Mouse (Mus musculus): ENCODE data around the gene Icosl. TPM values are rescaled to one million over a fixed set of nuclear protein-coding genes. Genes with fewer than 3 reads are reported as not detected.
"Not testable (repeated sequence)": the region's sequence is repeated elsewhere in the genome, so short reads cannot be mapped to it uniquely, and the experiment has no call there.

The Icosl gene
- polyA plus RNA-seq, 1 experiment from 2014 or later = 3.8 TPM

DNA sequence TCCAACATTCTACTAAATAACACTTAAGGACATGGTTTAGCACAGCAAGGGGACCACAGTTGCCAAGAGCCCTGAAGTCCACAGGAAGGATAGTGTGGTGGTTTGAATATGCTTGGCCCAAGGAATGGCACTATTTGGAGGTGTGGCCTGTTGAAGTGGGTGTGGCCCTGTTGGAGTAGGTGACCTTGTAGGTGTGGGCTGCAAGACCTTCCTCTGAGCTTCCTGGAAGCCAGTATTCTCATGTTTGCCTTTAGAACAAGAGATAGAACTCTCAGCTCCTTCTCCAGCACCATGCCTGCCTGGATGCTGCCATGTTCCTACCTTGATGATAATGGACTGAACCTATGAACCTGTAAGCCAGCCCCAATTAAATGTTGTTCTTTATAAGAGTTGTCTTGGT lies 30.8 kb downstream of the Icosl start:
- not testable (repeated sequence) for H3K27me3 ChIP-seq; H3K36me3 ChIP-seq; H3K9ac ChIP-seq; ATAC-seq (ENCODE audit: low FRiP score, low read depth); H3K4me1 ChIP-seq; H3K4me2 ChIP-seq (replicated peaks); H3K9me3 ChIP-seq; H3K4me3 ChIP-seq; H3K27ac ChIP-seq

DNA sequence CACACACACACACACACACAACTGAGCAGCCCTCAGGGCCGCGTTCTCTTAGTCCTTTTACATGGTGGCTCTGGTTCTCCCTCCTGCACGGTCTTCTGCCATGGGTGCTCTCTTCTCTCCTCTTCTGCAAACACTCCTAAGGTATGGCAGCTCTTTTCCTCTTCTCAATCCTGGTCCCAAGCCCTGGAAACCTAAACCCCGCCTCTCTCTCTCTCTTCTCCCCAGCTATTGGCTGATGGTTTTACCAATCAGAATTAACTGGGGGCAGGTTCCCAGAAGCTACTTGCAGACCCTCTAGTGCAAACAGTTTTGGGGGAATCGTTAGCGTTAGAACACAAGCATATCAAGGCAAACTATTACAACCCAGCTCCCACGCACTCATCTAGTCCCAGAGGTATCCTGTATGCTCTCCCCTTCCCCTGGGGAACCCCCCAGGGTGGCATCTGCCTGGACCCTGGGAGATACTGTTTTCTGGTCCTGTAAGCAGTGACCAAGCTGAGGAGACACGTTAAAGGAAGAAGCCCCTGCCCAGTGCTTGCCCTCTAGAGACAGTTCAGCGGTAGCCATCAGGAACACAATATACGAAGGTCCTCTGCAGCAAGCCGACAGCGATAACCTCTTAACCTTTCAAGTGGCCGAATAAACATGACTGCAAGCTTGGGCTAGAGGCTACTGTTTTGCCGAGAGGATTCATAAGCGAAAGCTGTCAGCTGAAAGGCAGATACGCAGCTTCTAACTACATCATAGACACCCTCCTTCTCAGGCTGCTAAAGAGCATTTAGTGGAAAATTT lies 32.1 kb downstream of the Icosl start:
- 28% methylated on average over 16 of the region's 16 CpGs for WGBS

DNA sequence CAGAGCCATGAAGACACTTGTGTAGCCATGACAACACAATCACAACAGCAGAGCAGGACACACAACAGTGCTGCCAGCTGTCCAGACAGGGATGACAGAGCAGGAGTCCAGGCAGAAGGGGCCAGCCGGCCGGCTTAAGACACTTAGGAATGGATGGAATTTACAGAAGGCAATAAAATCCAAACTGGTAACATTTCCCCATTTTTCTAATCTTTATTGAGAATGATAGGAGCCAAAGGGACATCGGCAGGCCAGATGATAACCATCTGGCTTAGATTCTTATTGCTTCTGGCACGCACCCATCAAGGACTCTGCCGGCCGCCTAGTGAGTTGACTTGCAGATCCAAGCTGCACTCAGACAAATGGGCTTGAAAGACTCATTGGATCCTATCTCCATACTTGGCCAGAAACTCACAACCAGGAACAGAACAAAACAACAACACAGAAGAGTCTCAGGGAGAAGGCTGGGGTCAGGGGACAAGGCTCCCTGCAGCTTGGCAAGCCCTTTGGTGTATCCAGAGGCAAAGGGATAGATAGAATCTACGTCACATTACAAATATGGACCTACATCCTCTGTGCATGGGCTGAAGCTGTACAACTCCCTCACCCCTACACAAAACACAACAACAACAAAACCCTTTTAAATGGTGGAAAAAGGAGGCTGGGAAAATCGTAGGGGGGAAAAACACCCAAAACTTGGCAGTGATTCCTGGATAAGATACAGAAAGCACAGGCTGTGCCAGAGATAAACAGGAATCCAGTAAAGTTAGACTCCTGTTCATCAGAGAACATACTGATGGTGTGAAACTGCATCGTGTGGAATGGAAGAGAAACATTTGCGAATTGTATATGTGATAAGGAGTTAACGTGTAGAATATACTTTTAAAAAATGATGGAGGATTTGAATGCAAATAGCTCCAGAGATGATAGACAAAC lies 35.7 kb downstream of the Icosl start:
- no peaks in the 10 kb centered on the region for H3K36me3 ChIP-seq
- ATAC-seq (ENCODE audit: low FRiP score, low read depth) = peak; percentile 72; the same call in 1 of the 2 replicates
- H3K4me1 ChIP-seq = peaks cover 9% of the 10 kb centered on the region; the same call in 1 of the 2 replicates
- H3K4me2 ChIP-seq (replicated peaks) = no peak overlapping the region
- H3K27me3 ChIP-seq = no peaks in the 10 kb centered on the region; the same call in 1 of the 2 replicates
- no peak overlapping the region for H3K4me3 ChIP-seq
- WGBS = 59% methylated on average over 11 of the region's 11 CpGs
- no peak overlapping the region for H3K9ac ChIP-seq
- no peak overlapping the region for H3K27ac ChIP-seq
- H3K9me3 ChIP-seq = no peaks in the 10 kb centered on the region

More for the DNA sequence above, 32.1 kb downstream of the Icosl start:
- no peaks in the 10 kb centered on the region; the same call in 1 of the 2 replicates for H3K27me3 ChIP-seq
- no peaks in the 10 kb centered on the region for H3K9me3 ChIP-seq
- H3K27ac ChIP-seq = no peak overlapping the region
- H3K4me2 ChIP-seq (replicated peaks) = peak overlapping the region; percentile 62
- no peaks in the 10 kb centered on the region for H3K36me3 ChIP-seq
- H3K4me3 ChIP-seq = peak overlapping the region; percentile 28
- peak overlapping the region; percentile 27; the same call in 1 of the 2 replicates for H3K9ac ChIP-seq
- peaks cover 9% of the 10 kb centered on the region; the same call in 1 of the 2 replicates for H3K4me1 ChIP-seq
- peak; percentile 73 for ATAC-seq (ENCODE audit: low FRiP score, low read depth)

DNA sequence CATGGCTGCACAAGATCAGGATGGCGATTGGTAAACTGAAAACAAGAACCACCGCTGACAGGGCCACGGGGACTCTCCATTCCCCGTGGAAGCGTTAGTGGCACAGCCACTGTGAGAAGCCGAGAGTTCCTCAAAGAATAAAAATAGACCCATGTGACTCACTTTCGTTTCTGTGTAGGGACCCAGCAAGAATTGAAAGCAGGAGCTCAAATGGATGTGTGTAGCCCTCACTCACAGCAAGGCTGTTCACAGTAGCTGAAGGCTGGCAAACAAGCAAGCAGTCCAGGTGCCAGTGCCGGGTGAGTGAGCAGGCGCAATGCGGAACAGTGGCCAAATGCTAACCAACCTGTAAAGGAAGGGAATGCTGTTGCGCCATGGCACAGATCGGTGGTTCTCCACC lies 36.4 kb downstream of the Icosl start:
- Histone ChIP-seq H3K9ac (no peak overlapping the region), H3K36me3 (no peaks in the 10 kb centered on the region), H3K4me3 (no peak overlapping the region), H3K4me1 (peaks cover 9% of the 10 kb centered on the region; the same call in 1 of the 2 replicates), H3K27me3 (no peaks in the 10 kb centered on the region; the same call in 1 of the 2 replicates), H3K4me2 (replicated peaks) (no peak overlapping the region), H3K27ac (no peak overlapping the region), H3K9me3 (no peaks in the 10 kb centered on the region)
- 81% methylated on average over 12 of the region's 12 CpGs for WGBS
- ATAC-seq (ENCODE audit: low FRiP score, low read depth) = no peak

DNA sequence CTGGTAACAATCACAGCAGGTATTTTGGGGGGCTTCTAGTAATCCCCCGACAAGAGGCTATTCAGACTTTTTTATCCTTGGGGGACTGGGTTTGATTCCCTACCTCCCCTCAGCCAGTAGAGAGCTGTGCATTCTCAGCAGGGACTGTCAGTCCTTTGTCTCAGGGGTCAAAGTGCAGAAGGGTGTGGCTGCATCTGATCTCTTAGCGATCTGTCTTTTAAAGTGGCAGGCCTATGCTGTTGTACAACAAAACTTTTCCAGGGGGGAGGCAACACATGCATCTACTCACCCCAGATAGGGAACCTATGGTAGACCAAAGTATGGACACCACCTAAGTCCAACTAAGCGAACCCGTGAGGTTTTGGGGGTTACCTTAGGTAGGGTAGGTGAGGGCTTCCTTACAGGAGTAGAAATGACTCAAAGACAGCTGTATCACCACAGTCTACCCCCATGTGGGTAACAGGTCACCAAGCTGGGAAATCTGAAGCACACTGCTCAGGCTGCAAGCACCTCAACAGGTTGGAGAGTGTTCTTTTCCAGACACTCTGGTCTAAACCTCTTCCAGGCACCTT lies 45.5 kb downstream of the Icosl start:
- H3K27ac ChIP-seq = no peak overlapping the region
- no peak overlapping the region for H3K4me2 ChIP-seq (replicated peaks)
- no peak for ATAC-seq (ENCODE audit: low FRiP score, low read depth)
- H3K9ac ChIP-seq = no peak overlapping the region
- no peaks in the 10 kb centered on the region for H3K36me3 ChIP-seq
- peaks cover 4% of the 10 kb centered on the region; the same call in 1 of the 2 replicates for H3K9me3 ChIP-seq
- H3K4me1 ChIP-seq = no peaks in the 10 kb centered on the region
- no peaks in the 10 kb centered on the region for H3K27me3 ChIP-seq
- WGBS = 83% methylated on average over 4 of the region's 4 CpGs
- H3K4me3 ChIP-seq = no peak overlapping the region

DNA sequence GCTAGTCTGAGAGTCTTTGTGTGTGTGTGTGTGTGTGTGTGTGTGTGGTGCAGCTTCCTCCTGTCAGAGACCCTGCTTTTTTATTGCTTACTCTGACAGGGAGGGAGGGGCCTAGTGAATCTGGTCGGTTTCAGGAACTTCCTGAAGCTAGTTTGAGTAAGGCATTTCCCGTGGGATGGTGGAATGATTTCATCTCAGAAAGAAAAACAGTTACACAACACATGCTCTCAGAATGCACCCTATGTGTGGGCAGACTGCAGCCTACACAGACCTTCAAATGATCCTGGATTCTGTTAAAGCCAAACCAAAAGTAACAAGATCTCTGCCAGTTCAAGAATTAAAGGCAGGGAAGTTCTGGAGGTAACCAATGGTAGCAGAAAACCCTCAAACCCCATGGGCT lies 46.1 kb downstream of the Icosl start:
- H3K36me3 ChIP-seq = no peaks in the 10 kb centered on the region
- H3K4me2 ChIP-seq (replicated peaks) = no peak overlapping the region
- H3K4me1 ChIP-seq = no peaks in the 10 kb centered on the region
- no peak overlapping the region for H3K9ac ChIP-seq
- H3K4me3 ChIP-seq = no peak overlapping the region
- no peak overlapping the region for H3K27ac ChIP-seq
- no peak for ATAC-seq (ENCODE audit: low FRiP score, low read depth)
- WGBS = 77% methylated on average over 2 of the region's 2 CpGs
- H3K27me3 ChIP-seq = no peaks in the 10 kb centered on the region
- H3K9me3 ChIP-seq = peaks cover 4% of the 10 kb centered on the region; the same call in 1 of the 2 replicates

DNA sequence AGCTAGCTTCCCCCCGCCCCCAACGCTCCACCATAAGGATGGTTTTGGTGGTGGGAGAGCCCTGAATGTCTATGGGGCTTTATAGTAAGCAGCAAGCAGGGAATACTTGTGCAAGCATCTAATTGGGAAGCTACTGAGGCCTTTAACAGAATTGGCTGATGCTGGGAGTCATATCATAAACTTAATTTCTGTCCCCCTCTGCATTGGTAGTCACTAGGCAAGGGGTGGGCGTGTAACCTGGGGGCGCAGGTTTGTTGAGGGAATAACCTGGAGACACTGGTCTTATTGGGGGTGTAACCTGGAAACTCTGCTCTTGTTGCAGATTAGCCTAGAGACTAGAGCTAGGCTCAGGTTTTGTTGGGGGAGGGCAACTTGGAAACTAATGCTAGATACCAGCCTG lies 50.3 kb downstream of the Icosl start:
- Histone ChIP-seq H3K4me2 (replicated peaks) (no peak overlapping the region), H3K9me3 (peaks cover 4% of the 10 kb centered on the region; the same call in 1 of the 2 replicates), H3K4me1 (no peaks in the 10 kb centered on the region), H3K27me3 (no peaks in the 10 kb centered on the region), H3K4me3 (no peak overlapping the region), H3K27ac (no peak overlapping the region), H3K36me3 (no peaks in the 10 kb centered on the region), H3K9ac (no peak overlapping the region)
- 90% methylated on average over 4 of the region's 4 CpGs for WGBS
- ATAC-seq (ENCODE audit: low FRiP score, low read depth) = no peak

DNA sequence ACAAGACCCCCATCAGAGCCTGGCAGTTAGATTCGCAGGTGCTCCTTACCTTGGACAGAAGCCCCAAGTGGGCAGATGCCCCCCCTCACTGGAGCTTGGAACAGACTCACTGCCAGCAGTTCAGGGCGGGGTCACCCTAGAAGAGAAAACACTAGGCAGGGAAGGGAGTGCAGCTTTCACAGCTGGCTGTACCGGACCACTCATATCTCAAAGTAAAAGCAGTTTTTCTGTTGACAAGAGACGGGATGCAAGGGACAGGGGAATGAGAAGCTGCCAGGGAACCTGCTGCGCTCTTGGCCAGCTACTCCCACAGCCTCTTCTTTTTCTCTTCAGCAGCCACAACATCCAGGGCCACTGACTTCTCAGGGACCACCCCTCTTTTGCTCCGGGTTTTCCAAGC lies 55.0 kb downstream of the Icosl start:
- WGBS = 56% methylated on average over 6 of the region's 6 CpGs
- H3K9me3 ChIP-seq; H3K27me3 ChIP-seq; ATAC-seq (ENCODE audit: low FRiP score, low read depth); H3K4me2 ChIP-seq (replicated peaks); H3K4me3 ChIP-seq; H3K27ac ChIP-seq; H3K36me3 ChIP-seq; H3K9ac ChIP-seq: not testable (repeated sequence)
- peaks cover 11% of the 10 kb centered on the region; the same call in 1 of the 2 replicates for H3K4me1 ChIP-seq

DNA sequence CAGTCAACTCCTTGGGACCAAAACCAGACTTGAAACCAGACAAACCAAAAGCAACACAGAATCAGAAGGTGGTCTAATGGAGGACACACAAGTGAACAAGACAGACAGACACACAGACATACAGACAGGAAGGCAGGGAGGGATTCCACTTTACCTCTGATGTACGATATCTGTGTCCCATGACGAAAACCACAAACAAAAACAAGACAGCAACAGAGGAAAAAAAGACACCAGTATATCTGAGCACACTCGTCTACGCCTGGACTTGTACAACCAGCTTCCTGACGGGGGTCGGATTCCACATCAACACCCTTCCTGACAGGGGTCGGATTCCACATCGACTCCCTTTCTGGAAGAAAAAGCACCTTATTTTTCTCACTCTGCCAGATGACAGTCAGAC lies 56.0 kb downstream of the Icosl start:
- ATAC-seq (ENCODE audit: low FRiP score, low read depth); H3K4me3 ChIP-seq; H3K9ac ChIP-seq; H3K9me3 ChIP-seq; H3K27me3 ChIP-seq; H3K4me2 ChIP-seq (replicated peaks); H3K36me3 ChIP-seq; H3K27ac ChIP-seq: not testable (repeated sequence)
- WGBS = 56% methylated on average over 8 of the region's 8 CpGs
- H3K4me1 ChIP-seq = peaks cover 19% of the 10 kb centered on the region; the same call in 1 of the 2 replicates

DNA sequence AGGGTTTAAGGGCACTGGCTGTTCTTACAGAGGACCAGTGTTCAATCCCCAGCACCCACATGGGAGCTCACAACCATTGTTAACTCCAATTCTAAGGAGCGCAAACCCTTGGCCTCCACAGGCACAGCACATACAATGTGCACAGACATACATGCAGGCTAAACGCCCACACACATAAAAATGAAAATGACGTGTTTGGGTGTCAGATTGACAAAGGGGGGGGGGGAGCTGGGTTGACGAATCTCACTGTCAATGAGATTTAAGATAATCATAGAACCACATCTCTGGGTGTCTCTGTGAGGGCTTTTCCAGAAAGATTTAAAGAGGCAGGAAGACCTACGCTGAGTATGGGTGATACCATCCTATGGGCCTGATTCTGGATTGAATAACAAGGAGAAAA lies 57.2 kb downstream of the Icosl start:
- no peak overlapping the region for H3K9ac ChIP-seq
- H3K4me2 ChIP-seq (replicated peaks) = no peak overlapping the region
- no peak for ATAC-seq (ENCODE audit: low FRiP score, low read depth)
- no peak overlapping the region for H3K27ac ChIP-seq
- 87% methylated on average over 5 of the region's 5 CpGs for WGBS
- H3K9me3 ChIP-seq = no peaks in the 10 kb centered on the region
- no peaks in the 10 kb centered on the region for H3K27me3 ChIP-seq
- no peaks in the 10 kb centered on the region for H3K36me3 ChIP-seq
- H3K4me1 ChIP-seq = peaks cover 19% of the 10 kb centered on the region; the same call in 1 of the 2 replicates
- H3K4me3 ChIP-seq = no peak overlapping the region

DNA sequence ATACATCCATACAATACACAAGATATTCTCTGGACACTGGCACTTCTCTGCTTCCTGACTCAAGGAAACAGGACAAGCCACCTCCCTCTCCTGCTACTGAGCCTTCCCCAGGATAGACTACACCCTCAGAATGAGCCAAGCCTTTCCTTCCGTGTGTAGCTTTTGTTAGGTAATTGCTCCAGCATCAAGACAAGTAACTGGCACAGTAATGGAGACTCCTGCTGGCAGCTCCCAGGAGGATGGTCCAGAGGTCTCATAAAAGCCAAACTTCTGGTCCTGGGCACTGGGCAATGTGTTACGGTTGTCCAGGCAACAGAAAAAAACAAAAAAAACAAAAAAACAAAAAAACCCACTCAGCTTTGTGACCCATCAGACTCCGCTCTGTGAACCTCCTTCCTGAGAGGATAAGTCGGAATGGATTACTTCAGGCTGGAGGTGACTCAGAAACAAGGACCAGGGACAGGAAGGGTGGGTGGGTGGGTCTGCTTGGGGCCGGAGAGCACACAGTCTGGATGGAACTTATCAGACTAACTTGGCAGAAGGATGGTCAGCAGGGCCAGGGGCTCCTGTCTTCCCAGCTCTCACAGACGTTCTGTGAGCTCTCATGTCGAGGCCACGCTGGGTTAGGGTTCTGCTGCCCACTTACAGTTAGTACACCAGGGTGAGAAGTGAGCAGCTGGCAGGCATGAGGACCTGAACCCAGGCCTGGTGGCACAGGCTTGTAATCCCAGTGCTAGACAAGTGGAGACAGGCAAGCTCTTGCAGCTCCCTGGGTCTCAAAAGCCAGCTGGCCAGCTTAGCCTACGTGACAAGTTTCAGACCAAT lies 58.2 kb downstream of the Icosl start:
- no peaks in the 10 kb centered on the region for H3K36me3 ChIP-seq
- no peak overlapping the region for H3K9ac ChIP-seq
- no peak overlapping the region for H3K4me2 ChIP-seq (replicated peaks)
- no peaks in the 10 kb centered on the region for H3K27me3 ChIP-seq
- no peak overlapping the region for H3K4me3 ChIP-seq
- no peak for ATAC-seq (ENCODE audit: low FRiP score, low read depth)
- H3K9me3 ChIP-seq = no peaks in the 10 kb centered on the region
- no peak overlapping the region for H3K27ac ChIP-seq
- 66% methylated on average over 9 of the region's 9 CpGs for WGBS
- peaks cover 19% of the 10 kb centered on the region; the same call in 1 of the 2 replicates for H3K4me1 ChIP-seq

Measured in limb, embryonic 13.5 days (tissue).